Mouse (Mus musculus) adrenal gland, postnatal 14 days (tissue): ENCODE data around the gene Comt. TPM values are rescaled to one million over a fixed set of nuclear protein-coding genes. Genes with fewer than 3 reads are reported as not detected.

Experiments
- DNase-seq: peaks from one replicate; pipeline ENCODE4 v3.0.0; 2021; ENCODE audit warnings: mixed read lengths
- microRNA-seq, 2 experiments: library from miRNA; unstranded; fragments of <30 nt; microRNA quantifications; one replicate each; pipeline ENCODE4 v1.2.0; 2021
- total RNA-seq: library from RNA; stranded (reverse); gene quantifications from 2 replicates; pipeline ENCODE4 v1.2.3, GENCODE M21; 2021

Comt gene
- total RNA-seq, 1 experiment from 2014 or later = 147 TPM

DNA sequence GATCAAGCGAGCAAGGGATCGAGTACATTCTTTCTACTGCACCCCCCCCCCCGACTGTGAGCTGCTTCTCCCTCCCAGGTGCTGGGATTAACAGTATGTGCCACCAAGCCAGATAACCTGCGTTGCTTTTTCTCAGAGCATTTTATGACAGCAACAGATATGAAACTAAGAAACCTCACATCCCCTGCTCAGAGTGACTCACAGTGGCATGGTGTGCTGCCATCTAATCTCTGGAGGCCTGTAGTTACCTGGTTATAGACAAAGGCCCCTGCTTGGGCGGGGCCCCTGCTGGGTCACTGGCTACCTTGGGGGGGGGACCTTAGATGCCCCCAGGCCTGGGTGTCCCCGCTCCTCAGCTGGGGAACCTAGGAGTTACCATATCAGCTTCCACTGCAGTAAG lies 68.7 kb downstream of the Comt start:
- no peak for DNase-seq

DNA sequence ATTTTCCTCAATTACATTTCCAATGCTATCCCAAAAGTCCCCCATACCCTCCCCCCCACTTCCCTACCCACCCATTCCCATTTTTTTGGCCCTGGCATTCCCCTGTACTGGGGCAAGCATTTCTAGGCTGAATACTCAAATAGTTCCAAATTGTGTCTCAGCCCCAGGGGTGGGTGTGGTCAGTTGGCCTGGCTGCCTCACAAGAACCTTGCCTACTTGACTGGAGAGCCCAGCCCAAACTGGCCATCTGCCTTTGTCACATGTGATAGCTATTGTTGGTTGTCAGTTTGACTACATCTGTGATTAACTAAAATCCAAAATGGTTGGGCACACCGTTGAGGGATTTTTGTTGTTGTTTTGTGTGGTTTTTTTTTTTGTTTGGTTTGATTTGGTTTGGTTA lies 69.7 kb downstream of the Comt start:
- DNase-seq = no peak

Small RNA genes within 50 kb of the gene (microRNA-seq; reads per million reads assigned to microRNA genes)
- 0 reads per million in 2 experiments for gene Gm26219

Other genes with a start within 250 kb of the Comt start
- not detected in 2 replicates for gene Ccdc188, start 209.0 kb downstream of the Comt start, total RNA-seq
- gene Zdhhc8, start 191.7 kb downstream of the Comt start, total RNA-seq = 18.6 and 22.0 TPM in 2 replicates
- gene Trmt2a, start 178.2 kb downstream of the Comt start, total RNA-seq = 41.0 and 47.0 TPM in 2 replicates
- 139 and 155 TPM in 2 replicates for gene Ranbp1, start 178.1 kb downstream of the Comt start, total RNA-seq
- gene Gm49776, start 168.5 kb downstream of the Comt start, total RNA-seq = not detected in 2 replicates
- 32.9 and 37.4 TPM in 2 replicates for gene Dgcr8, start 137.6 kb downstream of the Comt start, total RNA-seq
- gene Tango2, start 78.7 kb downstream of the Comt start, total RNA-seq = 30.2 and 30.5 TPM in 2 replicates
- gene Arvcf, start 78.7 kb downstream of the Comt start, total RNA-seq = 30.0 and 30.2 TPM in 2 replicates
- gene Txnrd2, start 468 bp downstream of the Comt start, total RNA-seq = 66.4 and 66.5 TPM in 2 replicates
- gene Gnb1l, start 71.9 kb upstream of the Comt start, total RNA-seq = 5.7 and 6.4 TPM in 2 replicates
- gene Rtl10, start 72.0 kb upstream of the Comt start, total RNA-seq = 4.4 and 5.8 TPM in 2 replicates
- gene Tbx1, start 163.8 kb upstream of the Comt start, total RNA-seq = 2.5 TPM in 1 of 2 replicates, not detected in the other
- 0.41 TPM in 2 replicates for gene Gp1bb, start 195.6 kb upstream of the Comt start, total RNA-seq
- gene Gm49601, start 199.6 kb upstream of the Comt start, total RNA-seq = 3.4 and 4.5 TPM in 2 replicates
- 12.1 and 15.2 TPM in 2 replicates for gene Sept5, start 203.1 kb upstream of the Comt start, total RNA-seq